Mouse (Mus musculus) midbrain, embryonic 11.5 days (tissue): Measurements from ENCODE around the gene Cnnm2. TPM values are rescaled to one million over a fixed set of nuclear protein-coding genes. Genes with fewer than 3 reads are reported as not detected.

ENCODE experiments used
- ATAC-seq: fragments of 200-750 bp; cut with Nextera tagmentation; 2 replicates; pipeline ENCODE4 v1.8.0; 2017; ENCODE audit warnings: moderate TSS enrichment, moderate library complexity; ENCODE audit not compliant: low FRiP score
- DNase-seq: peaks from one replicate; pipeline ENCODE4 v3.0.0; 2015; ENCODE audit warnings: low spot score; ENCODE audit errors: missing footprints
- H3K27ac ChIP-seq: fragments of 300-500 bp; sonication (generic); 2 replicates; pipeline ENCODE4 v1.5.1; 2014; ENCODE audit warnings: low read depth, low read length
- H3K27me3 ChIP-seq: fragments of 300-500 bp; sonication (generic); 2 replicates; pipeline ENCODE4 v1.6.1; 2014; ENCODE audit warnings: mild to moderate bottlenecking, low read length, moderate library complexity, mixed read lengths; ENCODE audit not compliant: control insufficient read depth, insufficient read depth
- H3K36me3 ChIP-seq: fragments of 300-500 bp; sonication (generic); 2 replicates; pipeline ENCODE4 v1.6.1; 2014; ENCODE audit warnings: mild to moderate bottlenecking, low read length, moderate library complexity, mixed read lengths; ENCODE audit not compliant: control insufficient read depth, insufficient read depth
- H3K4me1 ChIP-seq: fragments of 300-500 bp; sonication (generic); 2 replicates; pipeline ENCODE4 v1.6.1; 2014; ENCODE audit warnings: low read length; ENCODE audit not compliant: control insufficient read depth, insufficient read depth
- H3K4me2 ChIP-seq: fragments of 300-500 bp; sonication (generic); 2 replicates; pipeline ENCODE4 v1.6.1; 2014; ENCODE audit warnings: mild to moderate bottlenecking, moderate library complexity
- H3K4me3 ChIP-seq: fragments of 300-500 bp; sonication (generic); 2 replicates; pipeline ENCODE4 v1.5.1; 2014; ENCODE audit warnings: low read depth, low read length
- H3K9ac ChIP-seq: fragments of 300-500 bp; sonication (generic); 2 replicates; pipeline ENCODE4 v1.6.1; 2014; ENCODE audit warnings: low read length
- H3K9me3 ChIP-seq: fragments of 300-500 bp; sonication (generic); 2 replicates; pipeline ENCODE4 v1.6.1; 2016; ENCODE audit warnings: low read length; ENCODE audit not compliant: control insufficient read depth
- WGBS: fragments of 180-500 bp; shearing (Covaris S2); extraction: QIAGEN DNeasy Blood & Tissue Kit; methylation state at CpG from one replicate; pipeline ENCODE4 v1.1.7; 2014; 5-methylcytosine and 5-hydroxymethylcytosine counted together
- polyA plus RNA-seq: library from polyadenylated mRNA; unstranded; fragments of >200 nt; fragmentation: Nextera tagmentation; extraction: Ambion mirVana; gene quantifications from 2 replicates; pipeline ENCODE4 v1.2.1, GENCODE M21; 2014

The Cnnm2 gene
- polyA plus RNA-seq, 1 experiment from 2014 or later = 4.5 TPM

- ATAC-seq = no peak
- peaks cover 11% of the 10 kb centered on the region for H3K36me3 ChIP-seq
- 96% methylated on average over 6 of the region's 6 CpGs for WGBS
- no peak for DNase-seq
- no peak overlapping the region for H3K4me3 ChIP-seq
- H3K9ac ChIP-seq = no peak overlapping the region
- H3K9me3 ChIP-seq = no peaks in the 10 kb centered on the region
- no peak overlapping the region for H3K27ac ChIP-seq
- H3K27me3 ChIP-seq = no peaks in the 10 kb centered on the region
- H3K4me1 ChIP-seq = no peaks in the 10 kb centered on the region
- no peak overlapping the region for H3K4me2 ChIP-seq
These were observed 139.4 kb downstream of the Cnnm2 start for GRCm38 (mm10) chr19:46900786-46901185.

DNA sequence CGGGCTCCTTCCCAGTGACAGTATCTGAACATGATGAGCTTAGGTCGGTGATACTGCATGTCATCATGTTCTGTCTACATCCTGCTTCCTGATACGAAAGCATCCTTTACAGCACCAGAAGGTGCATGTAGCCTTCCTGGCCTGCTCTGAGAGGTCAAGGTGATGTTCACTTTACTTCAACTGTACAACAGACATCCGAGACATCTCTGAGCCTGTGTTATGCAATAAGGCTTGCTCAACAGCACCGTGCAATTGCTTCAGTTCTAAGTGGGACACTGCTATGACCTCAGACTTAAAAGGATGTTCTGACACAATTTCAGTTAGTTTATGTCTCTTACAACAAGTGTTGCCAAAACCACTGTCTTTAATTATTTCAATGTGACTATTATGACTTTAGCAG lies 139.9 kb downstream of the Cnnm2 start:
- WGBS = 94% methylated on average over 5 of the region's 5 CpGs
- H3K27ac ChIP-seq = no peak overlapping the region

DNA sequence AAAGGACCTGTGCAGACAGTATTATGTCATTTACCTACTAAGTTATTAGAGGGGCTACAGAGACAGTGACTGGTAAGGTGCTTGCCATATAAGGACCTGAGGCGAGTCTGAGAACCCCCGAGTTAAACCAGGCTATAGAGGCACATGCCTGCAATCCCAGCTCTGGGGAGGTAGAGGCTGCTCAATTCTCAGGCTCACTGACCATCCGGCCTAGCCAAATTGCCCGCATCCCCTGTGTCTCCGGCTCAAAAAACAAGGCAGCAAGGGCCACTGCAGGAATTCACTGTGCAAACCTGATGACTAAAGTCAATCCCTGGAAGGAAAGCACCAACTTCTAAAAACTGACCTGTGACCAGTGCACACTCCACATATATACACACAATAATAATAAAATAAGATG lies 142.0 kb downstream of the Cnnm2 start:
- H3K9ac ChIP-seq = no peak overlapping the region
- H3K27ac ChIP-seq = no peak overlapping the region
- no peaks in the 10 kb centered on the region for H3K27me3 ChIP-seq
- DNase-seq = no peak
- no peak for ATAC-seq
- no peak overlapping the region for H3K4me3 ChIP-seq
- 88% methylated on average over 5 of the region's 5 CpGs for WGBS
- H3K36me3 ChIP-seq = no peaks in the 10 kb centered on the region; the same call in 1 of the 2 replicates
- no peak overlapping the region for H3K4me2 ChIP-seq
- H3K4me1 ChIP-seq = peaks cover 1% of the 10 kb centered on the region; the same call in 1 of the 2 replicates
- no peaks in the 10 kb centered on the region for H3K9me3 ChIP-seq

More for the DNA sequence above, 139.9 kb downstream of the Cnnm2 start:
- Histone ChIP-seq H3K4me2 (no peak overlapping the region), H3K36me3 (peaks cover 11% of the 10 kb centered on the region), H3K4me3 (no peak overlapping the region), H3K9me3 (no peaks in the 10 kb centered on the region), H3K27me3 (no peaks in the 10 kb centered on the region), H3K9ac (no peak overlapping the region), H3K4me1 (no peaks in the 10 kb centered on the region)
- ATAC-seq = no peak
- no peak for DNase-seq

DNA sequence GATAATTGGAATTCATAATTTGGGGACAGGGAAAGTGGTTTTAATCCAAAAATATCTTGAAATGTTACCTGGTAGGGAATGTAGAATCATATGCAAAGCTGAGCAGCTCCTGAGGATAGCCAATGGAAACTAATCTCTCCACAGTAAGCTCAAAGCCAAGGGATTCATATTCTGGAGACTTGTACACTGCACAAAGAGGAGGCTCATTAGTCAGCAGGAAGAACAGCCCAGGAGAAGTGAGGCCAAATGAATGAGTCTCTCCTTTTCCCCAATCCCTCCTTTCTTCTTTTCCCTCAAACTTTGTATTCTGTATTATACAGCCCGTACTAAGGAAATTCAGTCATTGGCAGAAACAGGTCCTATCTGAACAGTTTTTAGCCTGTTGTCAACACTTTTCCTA lies 143.5 kb downstream of the Cnnm2 start:
- WGBS = 97% methylated on average over 1 of the region's 1 CpGs
- H3K27ac ChIP-seq = no peak overlapping the region
- H3K36me3 ChIP-seq = no peaks in the 10 kb centered on the region
- no peak overlapping the region for H3K4me3 ChIP-seq
- H3K9me3 ChIP-seq = no peaks in the 10 kb centered on the region
- no peak overlapping the region for H3K9ac ChIP-seq
- peaks cover 10% of the 10 kb centered on the region for H3K4me1 ChIP-seq
- no peak for DNase-seq
- H3K27me3 ChIP-seq = no peaks in the 10 kb centered on the region
- no peak for ATAC-seq
- H3K4me2 ChIP-seq = no peak overlapping the region

DNA sequence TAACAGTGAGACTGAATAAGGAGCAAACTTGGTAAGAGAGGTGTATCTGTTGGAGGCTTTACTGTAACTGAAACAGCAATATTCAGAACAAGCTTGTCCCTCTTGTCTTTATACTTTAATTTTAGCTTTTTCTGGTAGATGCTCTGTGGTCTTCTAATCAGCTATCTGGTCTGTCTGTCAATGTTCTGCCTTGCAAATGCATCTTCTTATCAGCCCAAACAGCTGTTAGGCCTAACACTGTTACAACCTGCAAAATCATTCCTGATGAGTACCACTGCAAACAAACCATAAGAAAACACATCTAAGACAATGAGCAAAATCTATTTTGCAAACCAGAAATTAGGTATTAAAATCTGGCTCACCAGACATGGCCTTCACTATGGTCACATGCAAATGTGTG lies 144.0 kb downstream of the Cnnm2 start:
- Histone ChIP-seq H3K27me3 (no peaks in the 10 kb centered on the region), H3K27ac (no peak overlapping the region), H3K4me1 (peaks cover 10% of the 10 kb centered on the region), H3K9me3 (no peaks in the 10 kb centered on the region), H3K9ac (no peak overlapping the region), H3K4me2 (no peak overlapping the region), H3K4me3 (no peak overlapping the region), H3K36me3 (no peaks in the 10 kb centered on the region)
- DNase-seq (no peak), ATAC-seq (no peak)

DNA sequence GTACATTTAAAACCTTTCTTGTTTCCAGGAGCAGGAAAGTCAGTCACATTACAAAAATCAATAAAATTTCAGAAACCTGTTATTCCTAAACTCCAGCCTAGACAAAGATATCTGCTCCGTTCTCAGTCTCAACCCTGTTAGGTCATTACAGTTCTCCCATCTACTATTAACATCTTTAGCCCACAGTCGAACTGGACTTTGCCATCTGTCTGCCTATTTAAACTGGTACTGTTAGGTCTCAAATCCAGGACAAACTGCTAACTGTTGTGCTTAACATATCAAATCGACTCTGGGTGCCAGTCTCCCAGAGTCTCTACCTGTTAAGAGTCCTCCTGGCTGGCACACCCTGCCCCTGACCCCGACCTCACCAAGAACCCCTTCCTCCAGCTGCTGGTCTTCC lies 144.6 kb downstream of the Cnnm2 start:
- Histone ChIP-seq H3K9ac (no peak overlapping the region), H3K9me3 (no peaks in the 10 kb centered on the region), H3K4me1 (peaks cover 10% of the 10 kb centered on the region), H3K36me3 (no peaks in the 10 kb centered on the region), H3K4me3 (no peak overlapping the region), H3K27ac (no peak overlapping the region), H3K4me2 (no peak overlapping the region), H3K27me3 (no peaks in the 10 kb centered on the region)
- DNase-seq (no peak), ATAC-seq (no peak)
- 87% methylated on average over 4 of the region's 4 CpGs for WGBS

- Histone ChIP-seq H3K9me3 (no peaks in the 10 kb centered on the region), H3K4me3 (no peak overlapping the region), H3K4me1 (peaks cover 10% of the 10 kb centered on the region), H3K4me2 (no peak overlapping the region), H3K27me3 (no peaks in the 10 kb centered on the region), H3K36me3 (no peaks in the 10 kb centered on the region), H3K9ac (no peak overlapping the region), H3K27ac (no peak overlapping the region)
- 84% methylated on average over 5 of the region's 5 CpGs for WGBS
- DNase-seq (no peak), ATAC-seq (no peak)
These were observed 146.8 kb downstream of the Cnnm2 start for GRCm38 (mm10) chr19:46908207-46908606.

- no peak overlapping the region for H3K4me2 ChIP-seq
- DNase-seq = no peak
- H3K9me3 ChIP-seq = no peaks in the 10 kb centered on the region
- ATAC-seq = no peak
- no peak overlapping the region for H3K27ac ChIP-seq
- H3K4me3 ChIP-seq = no peak overlapping the region
- H3K27me3 ChIP-seq = no peaks in the 10 kb centered on the region
- no peak overlapping the region for H3K9ac ChIP-seq
- H3K36me3 ChIP-seq = no peaks in the 10 kb centered on the region
- 25% methylated on average over 4 of the region's 4 CpGs for WGBS
- peaks cover 10% of the 10 kb centered on the region for H3K4me1 ChIP-seq
These were observed 147.6 kb downstream of the Cnnm2 start for GRCm38 (mm10) chr19:46908977-46909376.

- H3K4me1 ChIP-seq = peaks cover 10% of the 10 kb centered on the region
- no peak for ATAC-seq
- no peak overlapping the region for H3K4me2 ChIP-seq
- H3K9me3 ChIP-seq = no peaks in the 10 kb centered on the region
- DNase-seq = no peak
- H3K36me3 ChIP-seq = no peaks in the 10 kb centered on the region
- no peaks in the 10 kb centered on the region for H3K27me3 ChIP-seq
- no peak overlapping the region for H3K9ac ChIP-seq
- H3K27ac ChIP-seq = no peak overlapping the region
- WGBS = 86% methylated on average over 3 of the region's 3 CpGs
- no peak overlapping the region for H3K4me3 ChIP-seq
These were observed 150.1 kb downstream of the Cnnm2 start for GRCm38 (mm10) chr19:46911492-46911891.

GRCm38 (mm10) chr19:46913626-46914025 lies 152.2 kb downstream of the Cnnm2 start:
- Histone ChIP-seq H3K36me3 (no peaks in the 10 kb centered on the region), H3K4me2 (no peak overlapping the region), H3K27me3 (no peaks in the 10 kb centered on the region), H3K4me1 (peaks cover 7% of the 10 kb centered on the region; the same call in 1 of the 2 replicates), H3K9me3 (no peaks in the 10 kb centered on the region), H3K4me3 (no peak overlapping the region), H3K9ac (no peak overlapping the region), H3K27ac (no peak overlapping the region)
- no peak for DNase-seq
- WGBS = 97% methylated on average over 11 of the region's 11 CpGs
- ATAC-seq = no peak
